Mouse (Mus musculus): ENCODE data around the gene Hcn3. TPM values are rescaled to one million over a fixed set of nuclear protein-coding genes. Genes with fewer than 3 reads are reported as not detected.

Hcn3 gene
- 0.42 and 0.53 TPM in 2 replicates for polyA plus RNA-seq (2012; ENCODE audit: low replicate concordance)

GRCm38 (mm10) chr3:89159616-89160344 is at the start of gene Hcn3:
Gene Hcn3, minus strand, starts transcription at chr3:89160196.

DNA sequence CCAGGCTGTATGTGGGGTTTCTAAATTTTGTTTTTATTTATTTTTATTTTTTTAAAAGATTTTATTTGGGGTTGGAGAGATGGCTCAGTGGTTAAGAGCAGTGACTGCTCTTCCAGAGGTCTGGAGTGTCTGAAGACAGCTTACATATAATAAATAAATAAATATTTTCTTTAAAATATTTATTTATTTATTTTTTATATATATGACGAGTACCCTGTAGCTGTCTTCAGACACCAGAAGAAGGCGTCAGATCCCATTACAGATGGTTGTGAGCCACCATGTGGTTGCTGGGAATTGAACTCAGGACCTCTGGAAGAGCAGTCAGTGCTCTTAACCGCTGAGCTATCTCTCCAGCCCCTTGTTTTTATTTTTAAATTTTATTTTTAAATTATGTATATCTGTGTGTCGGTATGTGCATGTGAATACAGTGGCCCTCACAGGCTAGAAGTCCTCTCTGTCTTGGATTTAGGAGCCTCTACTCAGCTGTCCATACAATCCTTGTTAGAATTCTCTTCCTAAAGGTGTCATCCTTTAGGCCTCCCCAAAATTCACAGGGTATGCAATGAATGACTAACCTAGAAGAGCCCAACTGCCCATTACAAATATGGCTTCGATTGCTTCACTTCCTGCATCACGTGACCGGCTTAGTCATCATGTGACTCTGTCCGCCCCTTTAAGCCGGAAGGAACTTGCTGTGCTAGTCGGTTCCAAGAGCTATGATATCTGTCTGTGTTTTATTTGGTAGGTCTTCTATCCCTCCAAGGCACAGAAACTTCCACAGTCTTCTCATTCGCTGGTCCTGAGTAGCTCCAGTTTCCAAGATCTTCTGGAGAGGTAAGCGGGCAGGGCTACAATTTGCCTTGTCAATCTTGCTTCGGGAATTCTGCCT is 42.5 kb upstream of the Hcn3 start, which contains the start of gene Gba:
TSS of gene Gba (plus strand) at position 676 of the 889 bp plus-strand sequence.

DNA sequence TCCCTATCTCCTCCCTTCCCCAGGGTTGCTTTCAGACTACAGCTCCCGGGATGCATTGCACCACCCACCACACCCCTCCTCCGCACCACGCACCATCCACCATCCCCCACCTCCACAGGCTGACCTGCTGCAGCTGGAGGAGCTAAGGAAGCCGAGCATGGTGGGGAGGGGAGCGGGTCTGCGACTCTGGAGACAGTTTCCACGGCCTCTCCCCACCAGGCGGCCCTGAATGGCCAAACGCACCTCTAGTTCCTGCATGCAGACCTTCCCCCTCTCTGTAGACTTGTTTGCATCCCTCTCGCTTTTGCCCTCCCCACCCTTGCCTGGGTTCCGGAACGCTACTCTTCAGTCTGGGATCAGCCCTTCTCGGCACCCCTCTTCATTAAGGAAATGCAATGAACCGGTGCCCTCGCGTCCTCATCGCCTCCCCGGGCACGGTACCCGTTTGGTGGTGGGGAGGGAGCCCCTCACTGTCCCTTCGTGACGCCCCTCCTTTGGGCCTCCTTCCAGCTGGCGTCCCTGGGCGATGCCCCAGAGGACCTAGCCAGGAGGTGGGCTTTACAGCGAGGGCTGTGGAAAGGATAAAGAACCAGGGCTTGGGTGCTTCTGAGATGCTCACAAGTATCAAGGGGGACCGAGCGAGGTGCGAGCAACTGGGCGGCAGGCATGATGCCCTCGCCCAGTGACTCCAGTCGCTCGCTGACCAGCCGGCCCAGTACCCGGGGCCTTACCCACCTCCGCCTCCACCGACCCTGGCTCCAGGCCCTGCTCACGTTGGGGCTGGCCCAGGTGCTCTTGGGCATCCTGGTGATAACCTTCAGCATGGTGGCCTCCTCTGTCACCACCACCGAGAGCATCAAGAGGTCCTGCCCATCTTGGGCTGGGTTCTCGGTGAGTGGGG is 23.3 kb upstream of the Hcn3 start, which contains the start of gene Fam189b:
TSS of gene Fam189b (plus strand) at position 86 of the 901 bp plus-strand sequence.

GRCm38 (mm10) chr3:89177242-89178106 is 17.5 kb upstream of the Hcn3 start, which contains the start of gene Scamp3:
Gene Scamp3, plus strand, starts transcription at chr3:89177473.

DNA sequence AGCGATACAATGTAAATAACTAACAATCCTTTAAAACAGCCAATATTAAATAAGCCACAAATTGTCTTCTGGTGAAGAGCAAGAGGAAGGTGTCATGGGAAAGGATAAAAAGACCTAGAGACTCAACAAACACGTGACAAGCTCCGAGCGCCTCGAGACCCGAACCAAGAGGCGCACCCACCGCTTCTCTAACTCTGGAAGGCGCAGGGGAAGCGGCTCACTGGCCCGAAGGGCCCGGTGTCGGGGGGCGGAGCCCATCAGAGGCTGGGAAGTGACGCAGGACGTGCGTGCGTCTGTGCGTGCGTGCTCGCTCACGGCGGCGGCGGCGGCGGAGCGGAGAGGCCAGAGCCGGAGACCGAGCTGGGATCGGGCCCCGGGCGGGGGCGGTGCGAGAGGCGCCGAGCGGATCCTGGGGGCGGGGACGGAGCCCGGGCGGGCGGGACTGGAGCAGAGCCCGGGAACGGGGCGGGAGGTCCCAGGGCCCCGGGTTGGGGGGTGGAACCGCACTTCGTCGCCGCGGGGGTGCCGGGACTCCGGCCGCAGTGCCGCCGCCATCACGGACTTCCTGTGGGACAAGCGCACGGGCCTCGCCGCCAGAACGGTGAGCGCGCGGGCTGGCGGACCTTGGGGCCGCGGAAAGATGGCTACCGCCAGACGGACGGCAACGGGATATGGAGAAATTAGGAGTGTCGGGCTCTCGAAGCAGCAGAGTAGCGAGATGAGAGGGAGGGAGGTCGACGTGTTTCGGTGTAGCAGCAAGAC is 4.7 kb upstream of the Hcn3 start, which contains the start of gene Clk2:
TSS of gene Clk2 (plus strand) at position 290 of the 762 bp plus-strand sequence.

DNA sequence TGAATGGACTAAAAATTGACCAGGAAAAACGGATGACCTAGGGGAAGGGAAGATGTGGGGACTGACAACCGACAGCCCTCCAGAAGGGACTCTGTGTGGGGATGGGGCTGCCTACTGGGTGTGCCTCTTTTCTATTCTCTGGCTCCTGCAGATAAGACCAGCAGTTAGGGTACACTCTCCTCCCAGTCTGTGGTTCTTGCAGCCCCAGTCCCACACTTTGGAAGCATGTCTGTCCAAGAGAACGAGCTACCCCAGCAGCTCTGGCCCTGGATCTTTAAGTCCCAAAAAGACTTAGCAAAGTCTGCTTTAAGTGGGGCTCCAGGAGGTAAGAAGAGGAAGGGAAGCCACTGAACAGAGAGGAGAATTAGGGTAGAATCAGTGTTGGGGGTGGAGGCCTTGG is 24.0 kb downstream of the Hcn3 start, which contains the start of gene Pklr:
TSS of gene Pklr (plus strand) at position 185 of the 400 bp plus-strand sequence.

DNA sequence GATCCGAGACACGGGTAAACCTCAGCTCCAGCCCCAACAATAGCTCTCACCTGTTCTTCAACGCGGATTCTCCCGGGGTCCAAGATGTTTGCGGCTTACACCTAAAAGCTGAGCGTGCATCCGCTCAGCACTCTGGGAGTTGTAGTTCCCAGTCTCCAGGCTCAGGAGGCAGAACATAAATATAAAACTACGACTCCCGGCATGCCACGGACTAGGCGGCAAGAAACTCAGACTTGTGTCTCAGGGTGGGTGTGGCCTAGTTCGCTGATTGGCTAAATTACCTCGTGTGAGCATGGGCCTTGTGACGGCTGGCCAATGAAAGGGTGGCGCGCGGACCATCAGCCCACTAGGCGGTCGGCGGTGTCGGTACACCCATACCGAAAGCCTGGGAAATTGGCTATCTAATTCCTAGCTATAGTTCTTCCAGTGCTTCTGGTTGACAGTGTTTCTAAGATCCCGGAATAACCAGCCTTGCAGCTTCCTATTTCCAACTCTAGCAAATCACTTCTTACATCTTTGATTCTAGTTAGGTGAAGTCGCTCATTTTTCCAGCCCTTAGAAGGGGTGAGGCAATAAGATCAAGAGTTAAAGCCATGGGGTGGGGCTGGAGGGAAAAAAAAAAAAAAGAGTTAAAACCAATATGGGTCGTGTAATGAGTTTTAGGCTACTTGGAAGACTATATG is 58.0 kb downstream of the Hcn3 start, which contains the start of gene Fdps:
TSS of gene Fdps (minus strand) at position 148 of the 683 bp plus-strand sequence.

GRCm38 (mm10) chr3:89100811-89101210 is 59.2 kb downstream of the Hcn3 start, which contains the start of gene Gm43738:
Gene Gm43738, minus strand, starts transcription at chr3:89101099.

Other genes starting within 250 kb of the Hcn3 start
- 9.5 and 15.9 TPM in 2 replicates for gene Msto1, start 246.2 kb downstream of the Hcn3 start, polyA plus RNA-seq (2012; ENCODE audit: low replicate concordance)
- 2.0 and 3.8 TPM in 2 replicates for gene Ash1l, start 209.6 kb downstream of the Hcn3 start, polyA plus RNA-seq (2012; ENCODE audit: low replicate concordance)
- 22.3 and 106 TPM in 2 replicates for gene Dap3, start 209.0 kb downstream of the Hcn3 start, polyA plus RNA-seq (2012; ENCODE audit: low replicate concordance)
- 12.2 and 18.4 TPM in 2 replicates for gene Rusc1, start 66.9 kb downstream of the Hcn3 start, polyA plus RNA-seq (2012; ENCODE audit: low replicate concordance)
- 1.5 and 5.4 TPM in 2 replicates for gene Gm43738, start 59.1 kb downstream of the Hcn3 start, polyA plus RNA-seq (2012; ENCODE audit: low replicate concordance)
- 2.5 and 4.7 TPM in 2 replicates for gene Fdps, start 58.2 kb downstream of the Hcn3 start, polyA plus RNA-seq (2012; ENCODE audit: low replicate concordance)
- gene Pklr, start 24.1 kb downstream of the Hcn3 start, polyA plus RNA-seq (2012; ENCODE audit: low replicate concordance) = 289 and 608 TPM in 2 replicates
- gene Clk2, start 4.6 kb upstream of the Hcn3 start, polyA plus RNA-seq (2012; ENCODE audit: low replicate concordance) = 23.7 and 40.4 TPM in 2 replicates
- gene Scamp3, start 17.3 kb upstream of the Hcn3 start, polyA plus RNA-seq (2012; ENCODE audit: low replicate concordance) = 198 and 209 TPM in 2 replicates
- 55.0 and 89.5 TPM in 2 replicates for gene Fam189b, start 22.9 kb upstream of the Hcn3 start, polyA plus RNA-seq (2012; ENCODE audit: low replicate concordance)
- 5.4 and 6.8 TPM in 2 replicates for gene Gba, start 42.7 kb upstream of the Hcn3 start, polyA plus RNA-seq (2012; ENCODE audit: low replicate concordance)
- 0.07 and 0.12 TPM in 2 replicates for gene Thbs3, start 55.0 kb upstream of the Hcn3 start, polyA plus RNA-seq (2012; ENCODE audit: low replicate concordance)
- gene Mtx1, start 66.9 kb upstream of the Hcn3 start, polyA plus RNA-seq (2012; ENCODE audit: low replicate concordance) = 448 and 636 TPM in 2 replicates
- gene Muc1, start 68.9 kb upstream of the Hcn3 start, polyA plus RNA-seq (2012; ENCODE audit: low replicate concordance) = 0.77 TPM in 1 of 2 replicates, not detected in the other
- 48.3 and 213 TPM in 2 replicates for gene Krtcap2, start 85.8 kb upstream of the Hcn3 start, polyA plus RNA-seq (2012; ENCODE audit: low replicate concordance)
- gene Trim46, start 86.1 kb upstream of the Hcn3 start, polyA plus RNA-seq (2012; ENCODE audit: low replicate concordance) = 2.6 and 5.4 TPM in 2 replicates
- gene Dpm3, start 99.2 kb upstream of the Hcn3 start, polyA plus RNA-seq (2012; ENCODE audit: low replicate concordance) = 175 and 302 TPM in 2 replicates
- gene Slc50a1, start 110.4 kb upstream of the Hcn3 start, polyA plus RNA-seq (2012; ENCODE audit: low replicate concordance) = 10.0 and 13.3 TPM in 2 replicates
- 0.14 and 1.4 TPM in 2 replicates for gene Efna1, start 120.9 kb upstream of the Hcn3 start, polyA plus RNA-seq (2012; ENCODE audit: low replicate concordance)
- gene Efna3, start 162.8 kb upstream of the Hcn3 start, polyA plus RNA-seq (2012; ENCODE audit: low replicate concordance) = not detected in 2 replicates
- 0.39 and 0.50 TPM in 2 replicates for gene Efna4, start 177.8 kb upstream of the Hcn3 start, polyA plus RNA-seq (2012; ENCODE audit: low replicate concordance)
- 28.1 and 30.7 TPM in 2 replicates for gene Adam15, start 189.8 kb upstream of the Hcn3 start, polyA plus RNA-seq (2012; ENCODE audit: low replicate concordance)
- gene Dcst2, start 201.8 kb upstream of the Hcn3 start, polyA plus RNA-seq (2012; ENCODE audit: low replicate concordance) = not detected in 2 replicates
- gene Dcst1, start 205.1 kb upstream of the Hcn3 start, polyA plus RNA-seq (2012; ENCODE audit: low replicate concordance) = not detected in 2 replicates
- gene Zbtb7b, start 234.6 kb upstream of the Hcn3 start, polyA plus RNA-seq (2012; ENCODE audit: low replicate concordance) = 48.8 and 81.5 TPM in 2 replicates
- not detected in 2 replicates for gene Lenep, start 242.6 kb upstream of the Hcn3 start, polyA plus RNA-seq (2012; ENCODE audit: low replicate concordance)

All from leukemia stem cell, adult 10-12 weeks (primary cell).